Mouse (Mus musculus) kidney, embryonic 16.5 days (tissue): ENCODE results near the gene Serinc5. TPM values are rescaled to one million over a fixed set of nuclear protein-coding genes. Genes with fewer than 3 reads are reported as not detected.

Experiments
- ATAC-seq: fragments of 200-750 bp; cut with Nextera tagmentation; 2 replicates; pipeline ENCODE4 v1.8.0; 2017; ENCODE audit warnings: moderate TSS enrichment; ENCODE audit not compliant: low FRiP score, low TSS enrichment
- H3K27ac ChIP-seq: fragments of 300-500 bp; sonication (generic); 2 replicates; pipeline ENCODE4 v1.5.1; 2014; ENCODE audit warnings: low read length
- H3K27me3 ChIP-seq: fragments of 300-500 bp; sonication (generic); 2 replicates; pipeline ENCODE4 v1.6.1; 2014; ENCODE audit warnings: low read length, control low read depth, mixed read lengths; ENCODE audit not compliant: insufficient read depth
- H3K36me3 ChIP-seq: fragments of 300-500 bp; sonication (generic); 2 replicates; pipeline ENCODE4 v1.6.1; 2014; ENCODE audit warnings: low read length, control low read depth, mixed read lengths; ENCODE audit not compliant: insufficient read depth
- H3K4me1 ChIP-seq: fragments of 300-500 bp; sonication (generic); 2 replicates; pipeline ENCODE4 v1.6.1; 2014; ENCODE audit warnings: low read length, control low read depth, mixed read lengths; ENCODE audit not compliant: insufficient read depth
- H3K4me2 ChIP-seq: fragments of 300-500 bp; sonication (generic); replicated peaks from 2 replicates; pipeline ENCODE4 v1.6.1; 2014; ENCODE audit warnings: low read depth, low read length
- H3K4me3 ChIP-seq: fragments of 300-500 bp; sonication (generic); 2 replicates; pipeline ENCODE4 v1.5.1; 2014; ENCODE audit warnings: mild to moderate bottlenecking, low read length
- H3K9ac ChIP-seq: fragments of 300-500 bp; sonication (generic); replicated peaks from 2 replicates; pipeline ENCODE4 v1.6.1; 2014; ENCODE audit warnings: low read length
- H3K9me3 ChIP-seq: fragments of 300-500 bp; sonication (generic); 2 replicates; pipeline ENCODE4 v1.6.1; 2016; ENCODE audit warnings: low read length, control low read depth
- WGBS: fragments of 180-500 bp; shearing (Covaris S2); extraction: QIAGEN DNeasy Blood & Tissue Kit; methylation state at CpG from one replicate; pipeline ENCODE4 v1.1.7; 2014; 5-methylcytosine and 5-hydroxymethylcytosine counted together
- polyA plus RNA-seq: library from polyadenylated mRNA; unstranded; fragments of >200 nt; fragmentation: Nextera tagmentation; extraction: Ambion mirVana; gene quantifications from 2 replicates; pipeline ENCODE4 v1.2.1, GENCODE M21; 2015

The Serinc5 gene
- polyA plus RNA-seq, 1 experiment from 2014 or later, result 19.7 TPM

DNA sequence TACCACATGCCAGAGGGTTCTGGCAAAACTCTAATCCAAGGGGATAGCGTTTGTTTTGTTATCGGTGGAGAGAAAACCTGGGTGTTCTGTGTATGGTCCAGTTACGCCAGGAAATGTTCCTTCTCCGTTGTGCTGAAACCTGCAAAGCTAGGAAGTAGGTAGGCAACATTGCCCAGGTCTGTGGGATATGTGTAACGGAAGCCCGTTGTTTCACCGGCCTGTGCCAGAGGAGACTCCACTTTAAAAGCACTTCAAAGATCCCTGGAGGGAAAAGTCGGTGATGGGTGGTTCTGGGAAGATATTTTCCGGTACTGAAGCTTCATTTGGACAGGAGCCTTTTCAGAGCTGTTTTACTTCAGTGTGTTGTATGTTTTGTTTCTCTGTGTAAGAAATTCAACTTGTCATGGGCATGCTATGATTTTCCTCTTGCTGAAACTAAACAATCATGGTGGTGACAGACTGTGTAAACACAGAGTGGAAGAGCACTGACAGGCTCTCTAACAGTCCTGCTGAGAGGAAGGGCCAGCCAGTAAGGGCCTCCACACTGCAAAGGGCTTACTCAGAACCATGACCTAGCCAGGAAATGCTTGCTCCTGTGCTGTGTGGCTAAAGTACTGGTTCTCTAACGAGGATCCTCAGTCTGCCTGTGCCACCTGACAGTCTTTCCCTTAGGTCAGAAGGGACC lies 83.1 kb downstream of the Serinc5 start:
- H3K27ac ChIP-seq, result no peak overlapping the region

DNA sequence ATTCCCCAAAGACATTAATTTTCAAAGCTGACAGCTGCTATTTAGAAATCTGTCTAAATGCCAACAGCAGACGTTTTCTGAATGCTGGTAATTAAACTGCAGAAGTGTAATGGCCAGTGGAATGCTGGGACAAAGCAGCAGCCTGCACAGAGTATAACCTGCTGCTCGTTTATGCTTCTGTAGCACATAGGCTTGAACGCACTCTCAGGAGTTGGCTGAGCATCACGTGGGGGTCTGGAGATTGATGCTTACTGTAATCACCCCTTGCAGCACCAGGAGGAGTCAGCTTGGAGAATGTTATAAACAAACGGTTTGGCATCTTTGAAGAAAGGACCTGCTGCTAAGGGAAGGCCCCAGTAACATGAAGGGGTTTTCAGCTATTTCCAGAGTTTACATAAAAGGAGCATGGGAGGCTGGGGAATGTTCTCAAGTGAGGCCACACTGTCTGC lies 85.6 kb downstream of the Serinc5 start:
- Histone ChIP-seq H3K9ac (no peak overlapping the region), H3K27ac (no peak overlapping the region), H3K4me2 (no peak overlapping the region), H3K27me3 (no peaks in the 10 kb centered on the region), H3K4me3 (no peak overlapping the region), H3K9me3 (no peaks in the 10 kb centered on the region), H3K36me3 (peaks cover 4% of the 10 kb centered on the region), H3K4me1 (peaks cover 4% of the 10 kb centered on the region; the same call in 1 of the 2 replicates)
- ATAC-seq, result no peak
- WGBS, result 41% methylated on average over 5 of the region's 5 CpGs

More for the DNA sequence above, 83.1 kb downstream of the Serinc5 start:
- H3K9me3 ChIP-seq, result no peaks in the 10 kb centered on the region
- 83% methylated on average over 10 of the region's 10 CpGs for WGBS
- H3K36me3 ChIP-seq, result peaks cover 8% of the 10 kb centered on the region
- no peaks in the 10 kb centered on the region for H3K4me1 ChIP-seq
- H3K27me3 ChIP-seq, result no peaks in the 10 kb centered on the region
- no peak overlapping the region for H3K4me2 ChIP-seq
- no peak overlapping the region for H3K9ac ChIP-seq
- H3K4me3 ChIP-seq, result no peak overlapping the region
- ATAC-seq, result no peak

DNA sequence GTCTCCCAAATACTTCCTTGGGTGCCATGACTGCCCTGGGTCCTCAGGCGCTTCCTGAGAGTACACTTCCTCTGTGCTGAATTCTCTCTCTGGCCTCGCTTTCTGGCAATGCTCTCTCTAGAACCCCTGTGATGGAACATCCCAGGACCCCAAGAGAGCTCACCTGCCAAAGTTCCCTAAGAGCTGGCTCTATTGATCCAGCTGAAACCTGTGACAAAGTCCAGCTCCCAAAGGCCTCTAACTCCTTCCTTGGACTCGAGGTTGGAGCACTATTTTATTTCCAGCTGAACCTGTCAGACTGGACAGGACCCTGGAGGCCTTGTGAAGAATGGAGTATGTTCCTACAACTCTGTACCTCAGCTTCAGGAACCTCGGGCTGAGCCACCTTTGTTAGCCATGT lies 86.2 kb downstream of the Serinc5 start:
- Histone ChIP-seq H3K27ac (no peak overlapping the region), H3K4me3 (no peak overlapping the region), H3K4me2 (no peak overlapping the region), H3K36me3 (peaks cover 3% of the 10 kb centered on the region), H3K9me3 (no peaks in the 10 kb centered on the region), H3K4me1 (peaks cover 4% of the 10 kb centered on the region; the same call in 1 of the 2 replicates), H3K9ac (no peak overlapping the region), H3K27me3 (no peaks in the 10 kb centered on the region)
- 74% methylated on average over 4 of the region's 4 CpGs for WGBS
- ATAC-seq, result no peak

DNA sequence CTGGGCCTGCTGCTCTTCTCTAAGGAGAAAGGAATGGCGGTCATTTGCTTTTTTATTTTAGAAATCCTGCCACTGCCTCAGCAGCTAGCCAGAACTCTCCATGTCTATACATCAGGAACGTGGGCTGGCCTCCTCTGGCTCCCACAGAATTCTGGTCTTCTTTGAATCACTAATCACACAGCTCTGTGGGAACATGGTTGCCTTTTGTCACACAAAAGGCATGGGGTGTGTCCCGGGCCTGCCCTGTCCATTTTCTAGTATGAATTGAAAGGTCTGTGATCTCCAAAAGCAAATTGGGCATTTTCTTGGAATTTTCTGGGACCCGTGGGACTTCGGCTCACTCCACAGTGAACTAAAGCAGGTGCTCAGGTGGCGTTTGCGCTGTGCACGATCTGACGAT lies 87.9 kb downstream of the Serinc5 start:
- Histone ChIP-seq H3K4me1 (peaks cover 4% of the 10 kb centered on the region; the same call in 1 of the 2 replicates), H3K27me3 (no peaks in the 10 kb centered on the region), H3K36me3 (peaks cover 2% of the 10 kb centered on the region; the same call in 1 of the 2 replicates), H3K4me2 (no peak overlapping the region), H3K9ac (no peak overlapping the region), H3K4me3 (no peak overlapping the region), H3K27ac (no peak overlapping the region), H3K9me3 (no peaks in the 10 kb centered on the region)
- 83% methylated on average over 9 of the region's 9 CpGs for WGBS
- ATAC-seq, result no peak

DNA sequence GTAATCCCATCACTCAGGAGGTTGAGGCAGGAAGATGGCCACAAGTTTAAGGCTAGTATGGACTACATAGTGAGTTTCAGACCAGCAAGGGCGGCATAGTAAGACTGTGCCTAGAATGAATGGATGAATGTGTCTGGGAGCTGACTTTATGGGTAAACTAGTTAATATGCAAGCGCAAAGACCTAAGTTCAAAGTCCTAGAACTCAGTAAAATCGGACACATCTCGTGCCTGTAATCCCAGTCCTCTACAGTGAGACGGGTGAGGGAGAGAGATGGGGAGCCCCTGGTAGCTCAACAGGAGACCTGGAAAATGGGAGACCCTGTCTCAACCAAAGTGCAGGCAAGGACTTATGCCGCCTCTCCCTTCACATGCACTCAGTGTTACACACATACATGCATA lies 88.5 kb downstream of the Serinc5 start:
- Histone ChIP-seq H3K36me3 (no peaks in the 10 kb centered on the region), H3K27me3 (no peaks in the 10 kb centered on the region), H3K4me3 (no peak overlapping the region), H3K4me1 (peaks cover 4% of the 10 kb centered on the region; the same call in 1 of the 2 replicates), H3K9ac (no peak overlapping the region), H3K9me3 (no peaks in the 10 kb centered on the region), H3K4me2 (no peak overlapping the region), H3K27ac (no peak overlapping the region)
- 93% methylated on average over 6 of the region's 6 CpGs for WGBS
- peak; percentile 72 for ATAC-seq

DNA sequence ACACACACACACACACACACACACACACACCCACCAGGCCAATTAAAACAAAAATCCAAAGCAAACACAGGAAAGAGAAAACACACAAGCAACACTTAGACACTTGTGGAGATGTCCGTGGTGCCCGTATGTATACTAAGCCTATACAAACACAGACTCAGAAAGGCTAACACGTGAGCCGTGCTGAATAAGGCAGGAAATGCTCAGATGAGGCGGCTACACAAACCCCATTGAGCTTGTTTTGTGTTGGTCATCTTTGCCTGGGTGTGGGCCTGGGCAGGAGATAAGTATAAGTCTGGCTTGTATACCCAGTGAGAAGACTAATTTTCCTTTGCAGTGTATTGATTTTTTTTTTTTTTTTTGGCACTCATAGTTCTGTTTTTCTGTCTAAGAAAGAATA lies 91.1 kb downstream of the Serinc5 start:
- H3K9ac ChIP-seq, result no peak overlapping the region
- H3K4me3 ChIP-seq, result no peak overlapping the region
- no peak for ATAC-seq
- H3K27me3 ChIP-seq, result no peaks in the 10 kb centered on the region
- peaks cover 5% of the 10 kb centered on the region for H3K36me3 ChIP-seq
- no peaks in the 10 kb centered on the region for H3K9me3 ChIP-seq
- H3K4me2 ChIP-seq, result no peak overlapping the region
- peaks cover 4% of the 10 kb centered on the region; the same call in 1 of the 2 replicates for H3K4me1 ChIP-seq
- WGBS, result 78% methylated on average over 5 of the region's 5 CpGs
- no peak overlapping the region for H3K27ac ChIP-seq

DNA sequence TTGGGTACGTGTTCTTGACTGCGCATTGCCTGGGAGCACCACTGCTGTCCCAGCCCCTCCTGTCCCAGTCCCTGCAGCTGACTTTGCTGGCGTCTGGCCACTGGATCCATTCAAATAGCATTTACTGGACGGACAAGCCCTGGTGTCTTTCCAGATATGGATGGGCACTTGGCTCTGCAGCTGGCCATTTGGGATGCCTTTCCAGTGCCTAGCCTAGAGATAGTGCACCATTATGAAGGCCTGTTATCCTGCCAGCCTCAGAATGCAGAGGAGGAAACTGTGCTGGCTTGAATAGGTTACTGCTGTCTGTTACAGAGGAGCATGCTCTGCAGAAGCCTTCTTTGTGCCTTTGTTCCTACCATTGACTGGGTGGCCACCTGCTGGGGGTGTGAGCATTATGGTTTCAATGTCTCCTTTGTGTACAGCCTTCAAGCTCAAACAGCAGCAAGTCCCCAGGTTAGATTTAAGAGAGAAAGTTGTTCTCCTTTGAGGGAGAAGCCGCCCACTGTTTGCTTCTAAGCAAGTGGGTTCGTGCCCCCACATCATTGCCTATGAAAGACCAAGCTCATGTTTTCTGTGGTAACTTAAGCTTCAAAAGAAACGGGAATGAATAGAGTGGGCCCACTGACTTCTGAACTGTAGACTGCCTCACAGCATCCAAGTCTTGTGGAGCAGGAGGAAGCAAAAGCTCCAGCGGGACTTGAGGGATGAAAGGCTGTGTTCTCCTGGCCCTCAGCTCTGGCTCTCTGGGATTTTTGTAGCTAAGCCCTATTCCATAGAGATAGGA lies 92.5 kb downstream of the Serinc5 start:
- peaks cover 4% of the 10 kb centered on the region; the same call in 1 of the 2 replicates for H3K4me1 ChIP-seq
- no peaks in the 10 kb centered on the region for H3K9me3 ChIP-seq
- H3K4me2 ChIP-seq, result no peak overlapping the region
- H3K27me3 ChIP-seq, result no peaks in the 10 kb centered on the region
- no peak overlapping the region for H3K9ac ChIP-seq
- no peak for ATAC-seq
- peaks cover 12% of the 10 kb centered on the region for H3K36me3 ChIP-seq
- WGBS, result 66% methylated on average over 8 of the region's 8 CpGs
- no peak overlapping the region for H3K27ac ChIP-seq
- no peak overlapping the region for H3K4me3 ChIP-seq

DNA sequence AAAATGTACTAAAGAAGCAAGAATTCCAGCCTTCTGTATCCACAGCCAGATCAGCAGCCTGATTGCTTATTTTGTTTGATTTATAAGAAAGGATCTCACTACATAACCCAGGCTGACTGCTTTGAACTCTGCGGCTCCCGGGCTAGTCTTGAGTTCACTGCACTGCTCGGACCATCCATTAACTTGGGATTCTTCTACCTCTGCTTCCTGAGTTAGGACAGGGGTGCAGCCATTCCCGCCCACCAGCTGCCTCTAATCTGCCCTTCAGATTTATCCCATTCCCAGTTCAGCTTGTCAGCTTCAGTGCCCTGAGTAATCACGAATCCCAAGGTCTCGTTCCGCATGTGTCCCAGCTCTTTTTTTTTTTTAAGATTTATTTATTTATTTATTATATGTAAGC lies 93.3 kb downstream of the Serinc5 start:
- no peak overlapping the region for H3K9ac ChIP-seq
- H3K27ac ChIP-seq, result no peak overlapping the region
- WGBS, result 47% methylated on average over 7 of the region's 7 CpGs
- ATAC-seq, result 0 out of 2 replicates have a peak, but pooled peaks have one; percentile 24
- peaks cover 16% of the 10 kb centered on the region for H3K36me3 ChIP-seq
- H3K4me1 ChIP-seq, result peaks cover 4% of the 10 kb centered on the region; the same call in 1 of the 2 replicates
- H3K4me3 ChIP-seq, result no peak overlapping the region
- H3K27me3 ChIP-seq, result no peaks in the 10 kb centered on the region
- H3K9me3 ChIP-seq, result no peaks in the 10 kb centered on the region
- no peak overlapping the region for H3K4me2 ChIP-seq

DNA sequence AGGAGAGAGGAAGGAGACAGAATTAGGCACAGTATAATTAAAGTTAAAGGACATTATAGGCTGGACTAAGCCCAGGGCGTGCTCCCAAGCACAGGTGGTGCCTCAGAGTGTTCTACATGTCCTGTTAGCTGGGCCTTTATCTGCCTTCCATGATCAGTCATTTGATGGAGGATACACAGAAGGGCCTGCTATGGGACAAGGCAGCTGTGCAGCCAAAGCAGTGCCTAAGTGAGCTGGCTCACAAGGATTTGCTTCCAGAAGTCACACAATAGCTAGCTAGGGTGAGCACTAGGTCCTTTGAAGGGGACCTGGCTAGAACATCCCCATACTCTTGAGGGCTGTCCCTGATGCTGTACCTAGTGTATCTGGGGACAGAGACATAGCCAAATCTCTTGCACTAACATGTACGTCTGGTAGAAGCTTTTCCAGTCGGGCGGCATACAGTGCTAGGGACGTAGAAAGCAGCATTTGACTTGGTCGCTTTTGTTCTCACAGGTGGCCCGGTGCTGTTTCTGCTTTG lies 94.2 kb downstream of the Serinc5 start:
- Histone ChIP-seq H3K36me3 (peaks cover 16% of the 10 kb centered on the region), H3K27ac (no peak overlapping the region), H3K27me3 (no peaks in the 10 kb centered on the region), H3K4me3 (no peak overlapping the region), H3K9me3 (no peaks in the 10 kb centered on the region), H3K4me2 (no peak overlapping the region), H3K4me1 (peaks cover 3% of the 10 kb centered on the region; the same call in 1 of the 2 replicates), H3K9ac (no peak overlapping the region)
- WGBS, result 95% methylated on average over 7 of the region's 7 CpGs
- ATAC-seq, result no peak
